Mouse (Mus musculus) CH12.LX (cell line): Measurements from ENCODE around the gene I830077J02Rik. TPM values are rescaled to one million over a fixed set of nuclear protein-coding genes. Genes with fewer than 3 reads are reported as not detected.

Experiments
- DNase-seq: peaks from one replicate; pipeline ENCODE4 v3.0.0-alpha.2; 2013; ENCODE audit errors: extremely low read depth
- H3K27ac ChIP-seq: 2 replicates; pipeline ENCODE4 v1.5.1; 2012; ENCODE audit warnings: low read depth, mild to moderate bottlenecking, control low read depth, moderate library complexity; ENCODE audit not compliant: insufficient read depth
- H3K27me3 ChIP-seq: replicated peaks from 2 replicates; pipeline ENCODE3; 2012; ENCODE audit warnings: inconsistent platforms
- H3K36me3 ChIP-seq, 2 experiments: replicated peaks in 1 of 2; 2 replicates each; pipeline versions ENCODE3 to v1.6.1; 2012; ENCODE audit warnings: inconsistent platforms in 1 of 2, low read length in 1 of 2, mild to moderate bottlenecking in 1 of 2, mixed read lengths in 1 of 2, moderate library complexity in 1 of 2; ENCODE audit not compliant: control insufficient read depth in 1 of 2, insufficient read depth in 1 of 2
- H3K4me1 ChIP-seq, 2 experiments: 2 replicates each; pipeline ENCODE4 v1.6.1; 2012; ENCODE audit warnings: inconsistent platforms in 1 of 2, moderate library complexity in 1 of 2; ENCODE audit not compliant: insufficient read depth in 2 of 2, control insufficient read depth in 1 of 2
- H3K4me2 ChIP-seq: 2 replicates; pipeline ENCODE4 v1.6.1; 2012; ENCODE audit warnings: low read depth, mild to moderate bottlenecking, control low read depth; ENCODE audit not compliant: poor library complexity, insufficient read depth, severe bottlenecking
- H3K4me3 ChIP-seq, 3 experiments: fragments of 150-350 bp in 1 of 3; sonication (generic) in 1 of 3; replicated peaks in 1 of 3; 2 replicates each; pipeline versions ENCODE3 to v1.5.1; 2011 to 2012; ENCODE audit warnings: low read depth in 2 of 3, low read length in 2 of 3, mild to moderate bottlenecking in 2 of 3, moderate library complexity in 2 of 3, control low read depth in 1 of 3, improper control_type of control experiment in 1 of 3, inconsistent platforms in 1 of 3, mixed read lengths in 1 of 3; ENCODE audit not compliant: poor library complexity in 1 of 3
- H3K79me2 ChIP-seq: replicated peaks from 2 replicates; pipeline ENCODE4 v1.6.1; 2012; ENCODE audit warnings: mild to moderate bottlenecking, moderate library complexity; ENCODE audit not compliant: control insufficient read depth, poor library complexity, insufficient read depth, severe bottlenecking; ENCODE audit errors: extremely low read depth
- H3K9ac ChIP-seq: 2 replicates; pipeline ENCODE4 v1.6.1; 2012; ENCODE audit warnings: low read depth, mild to moderate bottlenecking, control low read depth, moderate library complexity; ENCODE audit not compliant: insufficient read depth
- H3K9me3 ChIP-seq: replicated peaks from 2 replicates; pipeline ENCODE3; 2012; ENCODE audit warnings: low read length, inconsistent platforms, mixed read lengths
- CHD1 ChIP-seq: IDR thresholded peaks from 2 replicates; pipeline ENCODE4 v1.6.1; 2012; ENCODE audit warnings: low read depth, low read length, improper control_type of control experiment, inconsistent platforms
- CHD2 ChIP-seq: IDR thresholded peaks from 2 replicates; pipeline ENCODE4 v1.6.1; 2011; ENCODE audit warnings: low read length, improper control_type of control experiment
- ELF1 ChIP-seq: IDR thresholded peaks from 2 replicates; pipeline ENCODE4 v1.6.1; 2014; ENCODE audit warnings: low read depth, mild to moderate bottlenecking, inconsistent platforms, low read length, improper control_type of control experiment
- ETS1 ChIP-seq: conservative IDR thresholded peaks from 2 replicates; pipeline ENCODE4 v1.6.1; 2012; ENCODE audit warnings: low read depth, mild to moderate bottlenecking, inconsistent platforms, low read length, improper control_type of control experiment, moderate library complexity
- HCFC1 ChIP-seq: IDR thresholded peaks from 2 replicates; pipeline ENCODE4 v1.6.1; 2012; ENCODE audit warnings: low read depth, mild to moderate bottlenecking, inconsistent platforms, low read length, improper control_type of control experiment
- JUND ChIP-seq: conservative IDR thresholded peaks from 2 replicates; pipeline ENCODE4 v1.6.1; 2011; ENCODE audit warnings: low read depth, low read length, improper control_type of control experiment
- MAX ChIP-seq: IDR thresholded peaks from 2 replicates; pipeline ENCODE4 v1.6.1; 2011; ENCODE audit warnings: low read length, improper control_type of control experiment
- MEF2A ChIP-seq: IDR thresholded peaks from 2 replicates; pipeline ENCODE4 v1.6.1; 2014; ENCODE audit warnings: low read depth, mild to moderate bottlenecking, inconsistent platforms, low read length, improper control_type of control experiment, borderline replicate concordance
- MXI1 ChIP-seq: IDR thresholded peaks from 2 replicates; pipeline ENCODE4 v1.6.1; 2011; ENCODE audit warnings: mild to moderate bottlenecking, low read depth, low read length, improper control_type of control experiment
- NELFE ChIP-seq: IDR thresholded peaks from 2 replicates; pipeline ENCODE4 v1.6.1; 2011; ENCODE audit warnings: low read depth, low read length, improper control_type of control experiment
- POLR2A ChIP-seq: IDR thresholded peaks from 2 replicates; pipeline ENCODE4 v1.6.1; 2011; ENCODE audit warnings: low read depth, mild to moderate bottlenecking, improper control_type of control experiment, low read length
- POLR2AphosphoS2 ChIP-seq: IDR thresholded peaks from 2 replicates; pipeline ENCODE4 v1.6.1; 2011; ENCODE audit warnings: low read depth, low read length, improper control_type of control experiment
- SIN3A ChIP-seq: IDR thresholded peaks from 2 replicates; pipeline ENCODE4 v1.6.1; 2012; ENCODE audit warnings: low read length, improper control_type of control experiment, inconsistent platforms
- TBP ChIP-seq: conservative IDR thresholded peaks from 2 replicates; pipeline ENCODE4 v1.6.1; 2011; ENCODE audit warnings: low read depth, low read length, improper control_type of control experiment
- UBTF ChIP-seq: IDR thresholded peaks from 2 replicates; pipeline ENCODE4 v1.6.1; 2012; ENCODE audit warnings: low read depth, mild to moderate bottlenecking, inconsistent platforms, low read length, improper control_type of control experiment, moderate library complexity
- ZNF384 ChIP-seq: IDR thresholded peaks from 2 replicates; pipeline ENCODE4 v1.6.1; 2012; ENCODE audit warnings: low read depth, low read length, improper control_type of control experiment, inconsistent platforms
- dilution Hi-C: fragments of 300-500 bp; cut with MboI; formaldehyde crosslinking; loops from 2 replicates; pipeline ENCODE4 v1.14.3; 2020; ENCODE audit warnings: low sequenced_read_pairs; ENCODE audit not compliant: extremely low pct_unique_long_range_greater_than_20kb, extremely low pct_ligation_motif_present
- in situ Hi-C: fragments of 300-500 bp; cut with MboI; formaldehyde crosslinking; loops from 3 replicates; pipeline ENCODE4 v1.14.3; 2019; ENCODE audit warnings: low sequenced_read_pairs, low pct_ligation_motif_present, low pct_unique_long_range_greater_than_20kb, mixed read lengths
- polyA plus RNA-seq: library from polyadenylated mRNA; unstranded; fragments of >175 nt; gene quantifications from 2 replicates; pipeline ENCODE4 v1.2.1, GENCODE M21; 2012; ENCODE audit warnings: low read depth; ENCODE audit not compliant: insufficient read length
- total RNA-seq, 2 experiments: library from RNA; depleted of rRNA; stranded (reverse); fragments of 300-350 nt in 1 of 2; fragments of >200 nt in 1 of 2; gene quantifications; 2 replicates each; pipeline ENCODE4 v1.2.3; 2012 to 2014

I830077J02Rik gene
- total and polyA plus RNA-seq, 3 experiments, result 1.3 to 10.2 (median 2.9) TPM

GRCm38 (mm10) chr3:105892572-105893495 lies 39.6 kb downstream of the I830077J02Rik start (continued):
- TF ChIP-seq POLR2AphosphoS2 (0 out of 2 replicates have a peak, but pooled peaks have one; percentile 13), CHD1 (peak; percentile 47; the same call in 1 of the 2 replicates), MAX (peak; percentile 72), MXI1 (peak; percentile 74; the same call in 1 of the 2 replicates), UBTF (no peak), JUND (peak; percentile 45; the same call in 1 of the 2 replicates), POLR2A (peak; percentile 50)

- in situ Hi-C loops, result loop anchor here (5.0 kb wide), 1 partner anchor 70 kb away; no protein-coding TSS in a partner anchor
- TF ChIP-seq MAX (no peak), ZNF384 (peak; percentile 84), CHD2 (no peak), NELFE (peak; percentile 50; the same call in 1 of the 2 replicates), MEF2A (peak; percentile 62), POLR2AphosphoS2 (peak; percentile 65; the same call in 1 of the 2 replicates), POLR2A (peak; percentile 67), SIN3A (peak; percentile 31; the same call in 1 of the 2 replicates), ELF1 (peak; percentile 59), HCFC1 (peak; percentile 59), UBTF (no peak), TBP (peak; percentile 94), ETS1 (peak; percentile 51; the same call in 1 of the 2 replicates)
Observed at GRCm38 (mm10) chr3:105891760-105892571, 40.5 kb downstream of the I830077J02Rik start.

More at GRCm38 (mm10) chr3:105891760-105892571, 40.5 kb downstream of the I830077J02Rik start:
- Histone ChIP-seq H3K36me3 (no peaks in the 10 kb centered on the region), H3K4me3 (peak overlapping the region; percentile 55 to 67 (median 60)), H3K9me3 (peaks cover 3% of the 10 kb centered on the region), H3K9ac (peak overlapping the region; percentile 93), H3K4me2 (peak overlapping the region; percentile 76), H3K4me1 (peaks cover 8 to 44% of the 10 kb centered on the region in 2 experiments), H3K27me3 (no peaks in the 10 kb centered on the region), H3K79me2 (no peaks in the 10 kb centered on the region), H3K27ac (peak overlapping the region; percentile 97)
- peak; percentile 79 for DNase-seq
- dilution Hi-C loops, result no loop called here
